Mouse (Mus musculus) retina, adult 2 months (tissue): Measurements from ENCODE around the gene Stox1.
"Not testable (repeated sequence)": the region's sequence is repeated elsewhere in the genome, so short reads cannot be mapped to it uniquely, and the experiment has no call there.

Experiments used
- DNase-seq: peaks from one replicate; pipeline ENCODE4 v3.0.0-alpha.2; 2012; ENCODE audit warnings: low read depth, low spot score

Gene Stox1

DNA sequence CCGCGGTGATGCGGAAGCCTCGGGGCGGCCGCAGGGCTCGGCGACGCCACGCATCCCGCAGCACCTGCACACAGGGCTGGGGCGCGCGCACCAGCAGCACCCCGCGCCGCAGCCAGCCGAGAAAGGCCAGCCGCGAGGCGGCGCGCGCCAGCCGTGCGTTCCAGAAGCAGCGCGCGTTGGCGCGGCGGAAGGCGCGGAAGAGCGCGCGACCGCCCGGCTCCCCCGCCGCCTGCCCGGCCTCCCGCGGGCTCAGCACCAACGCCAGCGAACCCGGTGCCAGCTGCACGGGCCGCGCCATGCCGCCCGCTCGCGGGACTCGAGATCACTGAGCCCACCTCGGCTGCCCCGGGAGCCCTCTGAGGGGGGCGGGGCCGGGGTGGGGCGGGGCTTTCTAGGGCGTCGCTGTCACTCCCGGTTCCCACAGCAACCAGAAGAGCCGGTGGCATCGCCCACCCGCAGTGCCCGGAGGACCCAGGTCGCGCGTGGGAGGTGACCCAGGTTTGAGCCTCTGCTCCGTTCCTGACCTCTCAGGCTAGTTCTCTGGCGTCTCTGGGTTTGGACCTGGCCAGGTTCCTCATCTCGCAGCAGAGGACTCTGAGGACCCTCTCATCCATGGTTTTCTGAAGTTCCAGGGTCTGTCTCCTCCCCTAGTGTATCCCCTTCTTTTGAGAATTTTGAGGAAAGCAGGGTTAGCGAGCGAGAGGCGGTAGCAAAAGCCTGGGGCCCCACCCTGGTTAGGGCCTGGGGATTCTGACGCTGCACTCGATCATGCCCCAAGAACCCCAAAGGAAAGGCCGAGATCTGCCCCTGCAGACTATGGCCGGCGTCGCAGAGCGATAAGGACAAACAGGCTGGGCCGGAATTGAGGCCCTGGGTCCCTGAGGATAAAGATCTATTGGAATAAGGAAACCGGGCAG lies at the start of gene Stox1:
Stox1 (minus strand) TSS at position 358 of the 917 bp plus-strand sequence.
- no peak for DNase-seq

GRCm38 (mm10) chr10:62750781-62751180 lies 24.9 kb upstream of the Stox1 start:
- DNase-seq, result no peak

DNA sequence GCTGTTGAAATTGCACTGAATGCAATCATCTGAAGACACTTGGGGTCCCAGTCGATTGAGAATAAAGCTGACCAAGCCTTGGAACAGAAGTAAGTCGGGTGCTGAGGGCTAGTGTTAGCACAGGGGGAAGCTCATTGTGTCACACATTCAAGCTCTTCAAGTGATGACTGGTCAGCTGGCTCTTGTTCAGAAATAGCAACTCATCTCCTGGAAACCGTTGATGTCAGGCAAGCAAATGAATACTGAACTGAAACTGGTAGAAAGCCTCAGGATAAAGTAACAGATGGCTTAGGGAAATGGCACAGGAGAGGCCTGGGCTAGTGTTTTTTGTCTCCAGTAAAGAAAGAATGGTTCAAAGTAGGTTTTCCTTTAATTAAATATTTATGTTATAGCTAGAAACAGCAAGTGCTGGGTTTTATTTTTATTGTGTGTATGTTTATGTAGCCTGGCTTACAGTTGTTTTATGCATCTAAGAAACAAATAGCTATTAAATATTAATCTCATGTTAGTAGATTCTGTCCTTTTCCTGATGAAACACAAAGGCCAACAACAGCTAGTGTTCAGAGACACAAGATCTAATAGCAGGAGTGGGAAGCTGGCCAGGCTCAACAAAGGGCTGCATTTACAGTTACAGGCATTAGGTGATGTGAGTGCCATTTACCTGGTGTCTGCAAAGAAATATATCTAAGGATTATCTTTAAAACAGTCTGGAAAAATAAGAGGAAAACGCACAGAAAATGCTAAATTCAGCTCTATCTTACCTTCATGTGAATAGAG lies 14.2 kb upstream of the Stox1 start:
- peak; percentile 9 for DNase-seq

- no peak for DNase-seq
Measured at GRCm38 (mm10) chr10:62736965-62737688, 11.2 kb upstream of the Stox1 start.

- no peak for DNase-seq
Measured at GRCm38 (mm10) chr10:62730826-62731225, 4.9 kb upstream of the Stox1 start.

- no peak for DNase-seq
Measured at GRCm38 (mm10) chr10:62724936-62725335, 992 bp downstream of the Stox1 start.

DNA sequence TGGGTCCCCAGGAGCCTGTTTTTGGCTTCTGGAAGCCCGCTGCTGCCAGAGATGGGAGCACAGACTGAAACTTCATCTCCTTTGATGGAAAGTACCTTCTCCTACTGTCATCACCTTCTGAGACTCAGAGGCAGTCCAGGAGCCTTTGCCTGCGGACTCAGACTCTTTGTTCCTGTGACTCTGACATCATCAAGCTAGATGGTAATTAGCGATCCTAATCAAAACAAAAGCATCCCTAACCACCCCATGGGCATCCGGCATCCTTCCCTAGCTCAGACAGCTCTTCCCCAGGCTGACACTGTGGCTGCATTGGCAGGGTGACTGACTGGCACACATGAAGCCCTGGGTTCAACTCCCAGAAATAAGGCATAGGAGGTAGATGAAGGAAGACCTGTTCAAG lies 3.2 kb downstream of the Stox1 start:
- no peak for DNase-seq

DNA sequence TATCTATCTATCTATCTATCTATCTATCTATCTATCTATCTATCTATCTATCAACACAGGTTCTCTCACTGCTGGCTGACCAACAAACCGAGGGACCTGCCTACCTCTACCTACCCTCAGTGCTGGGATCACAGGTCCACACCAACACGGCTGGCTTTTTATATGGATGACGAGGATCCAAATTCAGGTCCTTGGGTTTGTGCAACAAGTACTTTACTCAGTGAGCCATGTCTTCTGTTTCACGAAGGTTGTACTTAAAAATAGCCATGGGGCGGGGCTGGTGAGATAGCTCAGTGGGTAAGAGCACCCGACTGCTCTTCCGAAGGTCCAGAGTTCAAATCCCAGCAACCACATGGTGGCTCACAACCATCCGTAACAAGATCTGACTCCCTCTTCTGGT lies 5.4 kb downstream of the Stox1 start:
- DNase-seq, result not testable (repeated sequence)

GRCm38 (mm10) chr10:62713457-62713856 lies 12.5 kb downstream of the Stox1 start:
- DNase-seq, result no peak

DNA sequence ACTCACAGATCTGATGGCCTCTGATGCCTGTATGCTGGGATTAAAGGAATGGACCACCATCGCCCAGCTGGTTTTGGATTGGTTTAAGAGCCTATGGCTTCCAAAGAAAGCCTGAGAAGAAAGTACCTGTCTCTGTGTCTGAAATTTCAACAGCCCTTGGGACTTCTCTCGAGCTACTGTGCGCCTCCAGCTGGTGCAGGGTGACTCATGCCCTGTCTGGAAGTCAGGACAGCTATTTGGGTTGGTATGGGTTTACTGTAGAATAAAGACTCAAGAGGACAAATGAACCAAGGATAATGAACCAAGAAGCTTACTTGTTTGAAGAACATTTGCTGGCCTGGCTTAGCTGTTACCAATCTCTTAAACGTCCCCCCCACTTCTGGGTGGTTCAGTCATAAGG lies 22.3 kb downstream of the Stox1 start:
- DNase-seq, result no peak

- no peak for DNase-seq
Measured at GRCm38 (mm10) chr10:62702436-62702835, 23.5 kb downstream of the Stox1 start.

DNA sequence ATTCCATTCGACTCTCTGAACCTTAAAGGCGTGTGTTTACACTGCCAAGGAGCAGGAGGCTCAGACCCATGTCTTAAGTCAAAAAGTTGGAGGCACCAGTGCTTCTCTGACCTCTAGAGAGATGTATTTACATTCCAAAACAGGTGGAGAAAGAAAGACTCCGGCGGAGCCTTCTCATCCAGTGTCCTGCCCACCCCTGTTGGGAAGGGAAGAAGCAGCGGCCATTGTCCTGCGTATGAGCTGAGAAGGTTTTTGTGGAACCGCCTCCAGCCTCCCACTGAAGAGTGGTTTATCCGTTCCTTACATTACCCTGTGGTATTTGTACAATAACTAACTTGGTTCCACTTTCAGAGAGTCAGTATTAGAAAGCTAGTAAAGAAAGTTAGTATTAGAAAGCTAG lies 33.2 kb downstream of the Stox1 start:
- no peak for DNase-seq

GRCm38 (mm10) chr10:62692244-62692643 lies 33.7 kb downstream of the Stox1 start:
- no peak for DNase-seq

GRCm38 (mm10) chr10:62687032-62687674 lies 38.8 kb downstream of the Stox1 start:
- DNase-seq, result no peak

DNA sequence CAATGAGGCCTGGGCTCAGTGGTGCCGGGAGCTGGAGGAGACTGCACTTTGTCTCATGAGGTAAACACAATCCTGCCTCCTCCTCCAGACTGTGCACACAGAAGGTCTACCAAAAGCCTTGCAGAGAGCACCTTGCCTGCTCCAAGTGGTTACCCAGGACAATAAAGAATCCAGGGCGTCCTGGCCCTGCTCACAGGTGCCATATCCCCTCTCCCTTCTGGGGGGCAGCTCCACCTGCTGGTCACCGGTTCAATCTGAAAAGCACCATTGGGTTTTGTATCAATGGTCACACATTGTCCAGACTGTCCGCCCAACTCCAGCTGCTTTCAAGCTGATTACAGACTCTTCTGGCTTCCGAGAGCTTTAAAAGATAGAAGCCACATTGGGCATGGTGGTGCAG lies 42.9 kb downstream of the Stox1 start:
- no peak for DNase-seq

GRCm38 (mm10) chr10:62679833-62680232 lies 46.1 kb downstream of the Stox1 start:
- no peak for DNase-seq

- DNase-seq, result no peak
Measured at GRCm38 (mm10) chr10:62677329-62677728, 48.6 kb downstream of the Stox1 start.

GRCm38 (mm10) chr10:62676196-62676595 lies 49.7 kb downstream of the Stox1 start:
- DNase-seq, result no peak

DNA sequence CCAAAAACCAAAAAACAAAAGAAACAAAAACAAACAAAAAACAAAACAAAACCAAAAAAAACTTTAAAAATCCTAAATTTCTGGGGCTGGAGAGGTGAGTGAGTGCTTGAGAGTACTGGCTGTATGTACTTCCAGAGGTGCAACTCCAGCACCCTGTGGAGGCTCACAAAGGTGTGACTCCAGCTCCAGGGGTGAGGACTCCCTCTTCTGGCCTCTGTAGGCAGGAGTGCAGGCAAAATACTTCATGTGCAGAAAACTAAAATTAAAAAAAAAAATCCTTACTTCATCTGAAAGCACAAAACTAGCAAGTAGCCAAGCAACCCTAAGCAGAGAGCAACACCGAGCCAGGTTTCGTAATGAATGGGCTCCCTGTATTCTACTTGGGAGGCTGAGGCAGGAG lies 53.6 kb downstream of the Stox1 start:
- DNase-seq, result no peak

GRCm38 (mm10) chr10:62669245-62669644 lies 56.7 kb downstream of the Stox1 start:
- no peak for DNase-seq

DNA sequence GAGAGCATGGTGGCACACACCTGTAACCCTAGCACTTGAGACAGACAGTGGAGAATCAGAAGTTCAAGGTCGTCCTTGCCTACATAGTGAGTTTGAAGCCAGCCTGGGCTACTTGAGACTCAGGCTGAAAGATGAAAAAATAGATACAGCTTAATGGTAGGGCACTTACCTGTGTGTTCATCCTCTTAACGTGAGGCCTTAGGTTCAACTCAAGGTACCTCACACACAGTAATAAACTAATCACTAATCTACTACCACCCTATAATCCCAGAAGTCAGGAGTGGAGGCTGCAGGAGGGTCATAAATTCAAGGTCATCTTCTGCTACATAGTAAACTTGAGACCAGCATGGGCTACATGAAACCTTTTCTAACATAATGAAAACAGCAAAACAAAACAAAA lies 57.5 kb downstream of the Stox1 start:
- DNase-seq, result no peak

DNA sequence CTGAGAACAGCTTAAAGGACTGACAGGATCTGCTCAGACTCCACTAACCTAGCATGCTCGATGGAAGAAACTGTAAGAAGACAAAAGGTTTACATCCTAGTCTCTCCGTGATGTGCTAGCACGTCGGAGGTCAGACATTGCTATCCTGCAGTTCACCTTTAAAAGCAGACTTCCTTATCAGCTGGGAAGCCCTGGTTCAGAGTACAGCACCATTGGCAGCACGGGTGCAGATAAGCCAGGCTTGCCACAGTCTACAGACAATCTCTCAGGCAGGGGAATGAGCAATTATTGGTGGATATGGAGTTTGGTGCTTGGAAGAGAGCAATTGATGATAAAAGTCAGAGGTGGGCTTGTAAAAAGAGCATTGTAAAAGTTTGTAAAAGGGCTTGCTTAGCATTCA lies 57.9 kb downstream of the Stox1 start:
- no peak for DNase-seq
